Mouse (Mus musculus) kidney, adult 8-10 months (tissue): ENCODE data around the gene Hdac2.

Source experiments
- DNase-seq, 2 experiments: peaks; one replicate each; pipeline ENCODE4 v3.0.0; 2022

Gene Hdac2

DNA sequence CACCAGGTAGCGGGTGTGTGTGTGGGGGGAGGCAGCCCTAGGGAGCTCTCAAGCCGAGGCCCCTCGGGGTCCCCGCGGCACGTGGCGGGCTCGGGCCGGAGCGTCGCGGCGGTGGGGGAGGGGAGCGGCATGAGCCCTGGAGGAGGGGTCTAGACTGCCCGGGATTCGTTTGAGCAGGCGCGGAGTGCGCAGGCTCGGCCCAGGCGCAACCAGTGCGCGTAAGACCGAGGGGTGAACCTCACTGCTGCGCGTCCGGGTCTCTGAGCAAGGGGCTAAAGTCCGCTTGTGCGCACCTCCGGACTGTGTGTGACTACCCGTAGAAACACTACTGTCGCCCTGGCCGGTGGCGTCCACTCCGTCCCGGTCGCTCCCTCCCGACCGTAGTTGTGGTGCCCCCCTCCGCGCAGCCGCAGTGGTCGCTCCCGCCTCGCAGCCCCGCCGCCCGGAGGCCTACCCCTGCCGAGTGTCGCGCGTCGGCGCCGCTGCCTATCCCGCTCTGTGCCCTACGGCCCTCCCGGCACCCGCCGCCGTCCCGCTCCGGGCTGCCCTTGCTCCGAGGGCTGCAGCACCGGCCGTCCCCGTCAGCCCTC is at the start of gene Hdac2:
TSS of gene Hdac2 (plus strand) at position 459 of the 590 bp plus-strand sequence.
- DNase-seq: peak; percentile 79 to 85

DNA sequence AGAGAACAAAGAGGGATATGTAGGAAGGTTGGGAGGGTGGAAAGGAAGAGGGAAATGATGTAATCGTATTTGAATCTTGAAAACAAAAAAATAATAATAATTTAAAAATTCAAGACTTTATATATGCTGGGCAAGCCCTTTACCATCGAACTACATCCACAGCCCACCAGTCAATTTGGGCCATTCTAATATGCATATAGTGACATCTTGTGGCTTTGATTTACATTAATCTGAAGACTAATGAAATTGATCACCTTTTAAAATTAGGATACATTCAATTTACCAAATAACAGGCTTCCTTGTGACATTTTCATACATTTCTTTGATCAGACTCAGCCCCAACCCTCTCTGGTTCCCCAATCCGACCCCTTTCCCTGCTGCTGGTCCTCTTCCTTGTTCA is 46.1 kb upstream of the Hdac2 start:
- no peak for DNase-seq

DNA sequence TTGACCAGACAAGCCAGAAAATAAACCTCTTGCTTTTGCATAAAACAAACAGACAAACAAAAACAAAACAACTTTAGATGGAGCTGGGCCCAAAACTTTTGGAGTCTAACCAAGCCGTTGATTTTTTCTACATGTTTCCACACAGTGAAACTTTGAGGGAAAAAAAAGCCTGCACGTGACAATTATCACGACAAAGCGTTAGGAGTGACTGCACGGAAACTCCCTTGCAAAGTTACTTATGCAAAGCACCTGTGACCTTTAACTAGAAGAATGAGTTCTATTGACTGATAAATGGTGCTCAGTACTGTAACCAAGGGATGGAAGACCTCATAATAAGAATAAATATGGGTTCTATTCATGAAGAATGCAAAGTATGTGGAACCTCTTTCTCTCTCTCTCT is 38.5 kb upstream of the Hdac2 start:
- no peak for DNase-seq

DNA sequence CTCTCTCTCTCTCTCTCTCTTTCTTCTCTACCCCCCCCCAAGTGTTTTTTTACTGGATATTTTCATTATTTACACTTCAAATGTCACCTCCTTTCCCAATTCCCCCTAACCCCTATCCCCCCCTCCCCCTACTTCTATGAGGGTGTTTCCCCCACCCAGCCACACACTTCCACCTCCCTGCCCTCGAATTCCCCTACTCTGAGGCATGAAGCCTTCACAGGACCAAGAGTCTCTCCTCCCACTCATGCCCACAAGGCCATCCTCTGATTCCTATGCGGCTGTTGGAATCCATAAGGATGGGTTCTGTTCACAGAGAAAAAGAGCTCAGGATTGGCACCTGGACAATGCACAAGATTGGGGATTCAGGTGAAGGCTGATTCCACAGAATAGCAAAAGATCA is 38.1 kb upstream of the Hdac2 start:
- DNase-seq: no peak

DNA sequence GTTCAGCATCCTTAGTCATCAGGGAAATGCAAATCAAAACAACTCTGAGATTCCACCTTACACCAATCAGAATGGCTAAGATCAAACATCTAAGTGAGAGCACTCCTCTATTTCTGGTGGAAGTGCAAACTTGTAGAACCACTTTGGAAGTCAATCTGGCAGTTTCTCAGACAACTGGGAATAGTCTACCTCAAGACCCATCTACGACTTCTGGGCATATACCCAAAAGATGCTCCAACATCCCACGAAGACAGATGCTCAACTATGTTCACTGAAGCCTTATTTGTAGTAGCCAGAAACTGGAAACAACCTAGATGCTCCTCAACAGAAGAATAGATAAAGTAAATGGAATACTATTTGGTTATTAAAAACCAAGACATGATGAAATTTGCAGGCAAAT is 22.6 kb upstream of the Hdac2 start:
- no peak for DNase-seq

DNA sequence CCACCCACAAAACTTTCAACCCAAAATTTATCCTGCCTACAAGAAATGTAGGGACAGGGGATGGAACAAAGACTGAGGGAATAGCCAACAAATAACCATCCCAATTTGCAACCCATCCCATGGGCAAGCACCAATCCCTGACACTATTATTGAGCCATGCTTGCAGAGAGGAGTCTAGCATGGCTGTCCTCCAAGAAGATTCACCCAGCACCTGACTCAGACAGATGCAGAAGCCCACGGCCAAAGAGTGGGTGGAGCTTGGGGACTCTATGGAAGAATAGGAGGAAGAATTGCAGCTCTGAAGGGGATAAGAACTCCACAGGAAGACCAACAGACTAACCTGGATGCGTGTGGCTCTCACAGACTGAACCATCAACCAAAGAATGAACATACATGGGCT is 21.7 kb upstream of the Hdac2 start:
- no peak for DNase-seq

DNA sequence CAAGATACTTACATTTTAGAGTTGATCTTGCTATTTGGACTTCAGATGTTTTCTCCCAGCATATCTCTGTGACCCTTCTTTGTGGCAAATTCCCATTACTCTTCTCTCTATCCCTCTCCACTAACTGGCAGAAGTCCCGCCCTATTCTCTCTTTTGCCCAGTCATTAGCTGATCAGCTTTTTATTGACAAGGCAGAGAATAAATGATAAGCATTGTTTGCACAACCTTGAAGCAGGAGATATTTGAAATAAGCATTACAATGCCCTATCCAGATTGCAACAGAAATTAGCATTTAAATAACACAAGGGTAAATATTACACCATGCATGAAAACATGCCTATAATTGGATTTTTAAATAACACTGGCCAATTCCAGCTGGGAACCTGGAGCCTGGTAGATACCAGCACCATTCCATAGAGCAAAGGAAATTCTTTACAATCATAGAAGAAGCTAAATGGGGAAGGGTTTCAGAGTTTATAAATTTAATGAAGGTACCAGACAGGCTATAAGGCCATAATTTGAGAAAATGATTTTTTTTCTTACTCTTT is 14.7 kb upstream of the Hdac2 start:
- DNase-seq: no peak

DNA sequence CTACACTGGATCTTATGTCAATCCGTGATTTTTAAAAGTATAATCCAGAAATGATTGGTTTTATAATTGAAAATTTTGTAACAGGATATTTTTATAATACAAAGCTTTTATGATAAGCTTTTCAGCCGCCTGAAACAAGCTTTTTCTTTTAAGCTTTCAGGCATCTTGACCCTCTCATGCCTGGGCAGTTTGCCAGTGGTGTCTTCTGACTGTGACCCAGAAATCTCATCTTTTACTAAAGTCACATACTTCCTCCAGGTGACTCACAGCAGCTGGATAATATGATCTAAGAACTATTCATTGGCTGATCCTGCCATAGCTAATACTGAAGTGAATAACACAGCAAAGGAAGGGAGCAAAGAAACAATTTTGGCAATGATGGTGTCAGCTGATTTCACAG is 9.9 kb upstream of the Hdac2 start:
- no peak for DNase-seq

DNA sequence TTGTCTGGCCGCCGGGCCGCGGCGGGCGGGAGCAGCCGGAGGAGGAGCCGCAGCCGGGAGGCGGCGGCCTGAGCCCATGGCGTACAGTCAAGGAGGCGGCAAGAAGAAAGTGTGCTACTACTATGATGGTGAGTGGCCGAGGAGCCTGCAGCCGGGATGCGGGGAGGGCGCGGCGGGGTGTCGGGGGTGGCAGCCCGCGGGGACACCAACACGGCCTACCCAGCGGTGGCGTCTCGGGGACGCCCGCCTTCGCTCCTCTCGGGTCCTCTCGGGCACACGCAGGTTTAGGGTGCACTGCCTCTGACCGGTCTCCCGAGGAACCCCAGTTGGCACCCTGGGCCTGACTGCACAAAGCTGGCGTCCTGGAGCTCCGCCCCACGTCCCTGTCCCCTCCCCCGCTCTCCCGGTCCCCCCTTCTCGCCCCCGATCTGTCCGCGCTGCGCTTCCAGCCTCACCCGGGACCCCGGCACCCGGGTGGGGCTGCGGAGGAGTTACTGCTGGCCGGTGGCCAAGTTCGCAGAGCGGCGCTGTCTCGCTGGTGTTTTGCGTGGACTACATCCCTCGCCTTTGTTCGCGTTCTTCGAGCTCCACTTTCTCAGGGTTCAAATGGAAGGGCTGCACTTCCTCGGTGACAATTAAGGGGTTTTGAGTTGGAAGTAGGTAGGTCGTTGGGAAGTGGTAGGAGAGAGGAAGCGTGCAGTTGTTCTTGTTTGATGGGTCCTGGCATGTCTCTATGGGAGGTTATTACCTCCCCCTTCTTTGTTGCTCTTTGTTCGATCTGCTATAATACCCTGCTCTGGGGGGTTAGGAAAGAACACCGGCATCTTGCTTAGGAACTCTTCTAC is 554 bp downstream of the Hdac2 start:
- peak in 1 of 2 experiments; percentile 46 for DNase-seq

DNA sequence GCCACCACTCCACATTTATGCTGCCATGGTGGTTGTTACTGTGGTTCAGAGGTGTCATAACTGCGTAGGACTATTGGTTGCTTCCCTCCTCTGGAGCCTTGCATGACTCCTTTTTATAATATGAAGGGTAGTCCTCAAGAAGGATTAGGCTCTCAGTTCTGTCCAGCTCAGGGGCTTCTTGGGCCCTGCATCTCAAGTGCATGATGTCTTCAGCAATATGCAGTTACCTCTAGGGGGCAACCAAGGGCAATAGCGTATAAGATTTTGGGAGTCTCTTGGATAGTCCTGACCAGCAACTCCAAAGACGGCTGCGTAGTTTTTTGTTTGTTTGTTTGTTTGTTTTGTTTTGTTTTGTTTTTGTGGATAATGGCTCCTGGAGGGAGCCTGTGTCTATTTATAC is 7.5 kb downstream of the Hdac2 start:
- no peak for DNase-seq

DNA sequence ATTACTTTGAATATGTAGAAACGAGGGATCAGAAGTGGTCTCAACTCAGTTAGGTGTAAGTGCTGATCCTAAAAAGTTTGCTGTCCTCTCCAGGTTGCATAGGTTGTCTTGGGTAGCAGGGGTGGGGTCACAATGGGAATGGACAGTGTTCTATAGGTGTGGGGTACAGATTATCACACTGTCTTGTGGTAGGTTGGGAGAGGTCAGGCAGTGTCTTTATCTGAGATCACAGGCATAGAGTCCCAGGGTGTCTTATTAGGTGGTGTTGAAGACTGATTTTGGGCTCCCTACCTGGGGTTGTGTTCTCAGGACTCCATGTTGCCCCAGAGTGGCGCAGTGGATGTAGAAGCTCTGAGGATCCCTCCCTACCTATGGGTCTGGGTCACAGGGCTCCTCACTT is 17.8 kb downstream of the Hdac2 start:
- DNase-seq: no peak

DNA sequence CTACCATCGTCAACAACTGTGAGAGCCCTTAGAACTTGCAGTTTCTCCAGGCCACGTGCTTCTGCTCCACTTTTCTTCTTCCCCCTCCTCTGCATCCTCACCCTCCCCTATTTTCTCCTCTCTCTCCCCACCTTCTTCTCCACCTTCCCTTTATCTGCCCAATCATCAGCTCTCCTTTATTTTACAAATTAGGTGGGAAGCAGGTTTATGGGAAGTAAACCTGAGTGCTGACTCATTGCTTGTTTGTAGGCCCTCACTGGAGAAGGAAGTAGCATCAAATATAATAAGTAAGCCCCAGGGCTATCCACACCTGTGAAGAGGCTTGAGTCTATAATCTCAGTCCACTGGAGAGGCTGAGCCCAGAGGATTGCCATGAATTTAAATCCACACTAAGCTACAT is 26.5 kb downstream of the Hdac2 start:
- no peak for DNase-seq

DNA sequence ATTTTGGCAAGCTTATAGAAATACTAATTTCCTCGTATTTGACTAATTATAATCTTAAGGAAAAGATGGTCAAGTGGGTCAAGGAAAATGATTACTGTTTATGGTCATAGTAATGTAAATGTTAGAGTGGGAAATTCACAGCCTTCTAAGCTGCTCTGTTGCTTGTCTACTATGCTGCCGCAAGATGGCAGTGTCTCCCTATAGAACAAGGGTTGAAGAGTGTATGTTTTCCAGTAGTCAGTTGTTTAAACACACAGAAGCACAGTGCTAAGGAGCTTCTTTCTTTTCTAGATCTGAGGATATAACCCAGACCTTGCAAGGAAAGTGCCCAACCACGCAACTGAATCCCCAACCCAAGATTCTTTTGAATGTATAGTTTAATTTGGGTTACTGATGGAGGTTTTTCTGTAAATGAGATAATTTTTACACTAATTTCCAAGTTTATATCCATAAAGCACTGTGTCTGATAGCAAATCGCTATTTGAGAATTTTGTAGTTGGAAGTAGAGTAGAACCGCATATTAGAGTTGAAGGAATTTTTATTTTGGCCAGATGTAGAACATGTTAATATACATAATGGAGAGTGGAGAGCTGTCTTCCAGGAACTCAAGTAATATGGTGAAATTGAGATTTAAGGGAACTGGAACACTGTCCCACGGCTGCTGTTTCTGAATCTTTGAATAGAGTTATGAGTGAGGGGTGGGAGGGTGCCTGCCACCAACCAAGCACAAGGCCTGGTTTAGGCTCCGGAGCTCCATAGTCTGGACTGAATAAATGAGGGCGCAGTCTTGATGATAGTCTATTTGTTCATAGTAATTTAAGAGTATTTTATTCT is 40.1 kb downstream of the Hdac2 start:
- DNase-seq: peak; percentile 30 to 48

DNA sequence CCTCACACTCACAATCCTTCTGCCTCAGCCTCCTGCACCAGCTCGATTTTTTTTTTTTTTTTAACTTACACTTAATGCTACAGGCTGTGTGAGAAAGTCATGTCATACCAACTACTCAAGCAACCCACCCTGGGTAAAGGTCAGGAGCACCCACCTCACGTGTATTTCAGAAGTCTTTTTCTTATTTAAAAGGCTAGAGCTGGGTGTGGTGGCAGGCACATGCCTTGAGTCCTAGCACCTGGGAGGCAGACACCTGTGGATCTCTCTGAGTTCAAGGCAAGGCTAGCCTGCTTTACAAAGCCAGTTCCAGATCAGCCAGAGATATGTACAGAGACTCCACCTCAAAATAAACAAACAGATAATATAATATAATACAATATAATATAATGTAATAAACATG is 41.4 kb downstream of the Hdac2 start:
- DNase-seq: no peak

DNA sequence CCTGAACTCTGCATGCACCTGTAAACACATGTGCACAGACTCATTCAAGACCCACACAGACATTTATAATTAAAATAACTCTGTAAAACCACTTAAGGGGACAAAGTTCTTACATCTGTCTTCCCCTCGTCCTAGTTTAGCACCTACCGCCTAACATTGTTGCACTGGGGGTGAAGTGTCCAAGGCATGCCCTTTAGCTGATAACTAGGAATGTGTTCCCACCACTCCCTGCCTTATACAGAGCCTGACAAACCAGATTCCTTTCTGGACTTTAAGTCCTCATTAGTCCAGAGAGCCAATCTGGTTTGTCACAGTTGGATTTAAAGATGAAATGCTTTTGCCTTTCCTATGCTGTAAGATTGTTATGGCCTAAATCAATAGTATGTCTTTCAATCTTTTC is 41.9 kb downstream of the Hdac2 start:
- no peak for DNase-seq

DNA sequence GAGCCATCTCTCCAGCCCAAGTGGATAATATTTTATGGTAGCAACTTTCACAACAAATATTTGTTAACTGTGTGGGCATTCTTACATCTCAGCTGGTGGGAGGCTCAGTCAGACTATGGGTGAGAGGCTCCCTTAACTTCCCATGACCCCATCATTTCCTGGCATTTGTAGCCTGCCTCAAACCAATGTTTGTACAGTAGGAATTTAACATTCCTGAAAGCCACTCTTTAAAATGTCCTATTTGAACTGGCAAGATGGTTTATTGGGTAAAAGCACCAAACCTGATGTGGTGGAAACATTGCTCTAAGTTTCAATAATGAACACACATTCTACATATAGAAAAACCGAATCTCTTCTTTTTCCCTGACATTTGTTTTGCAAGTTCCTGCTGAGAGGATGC is 50.0 kb downstream of the Hdac2 start:
- DNase-seq: no peak

DNA sequence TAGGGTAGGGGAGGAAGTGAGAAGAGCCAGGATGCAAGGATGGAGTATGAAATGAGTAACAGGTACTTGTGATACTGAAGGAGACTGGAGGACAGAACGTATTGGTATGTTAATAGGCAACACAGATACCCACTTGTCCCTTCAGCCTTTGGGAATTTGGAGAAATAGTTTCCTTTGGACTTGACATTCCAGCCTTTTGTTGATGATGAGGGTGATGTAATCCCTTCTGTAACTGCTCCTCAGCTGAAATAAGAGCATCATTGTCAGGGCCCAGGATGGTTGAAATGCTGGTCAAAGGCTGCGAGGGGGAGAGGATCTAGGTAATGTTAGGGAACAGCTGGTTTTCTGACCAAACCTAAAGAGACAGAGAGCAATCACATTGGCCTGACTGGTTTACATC is 54.3 kb downstream of the Hdac2 start:
- DNase-seq: no peak

DNA sequence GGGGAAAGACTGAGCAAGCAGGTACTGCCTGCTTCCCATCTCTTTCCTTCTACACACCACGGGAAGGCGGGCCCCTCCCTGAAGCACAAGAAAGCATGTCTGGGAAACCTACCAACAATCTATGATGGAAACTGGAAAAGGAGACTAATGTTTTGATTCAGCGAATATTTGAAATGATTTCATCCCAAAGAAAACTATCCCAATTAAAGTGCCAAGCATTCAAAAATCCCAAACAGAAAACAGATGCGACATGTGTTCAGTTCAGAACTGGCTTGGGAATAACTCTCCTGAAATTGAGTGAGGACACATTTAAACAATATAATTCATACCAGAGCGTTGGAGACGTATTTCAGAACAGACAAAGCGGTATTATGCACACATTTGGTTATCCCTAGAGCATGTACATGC is 60.8 kb downstream of the Hdac2 start:
- DNase-seq: no peak

DNA sequence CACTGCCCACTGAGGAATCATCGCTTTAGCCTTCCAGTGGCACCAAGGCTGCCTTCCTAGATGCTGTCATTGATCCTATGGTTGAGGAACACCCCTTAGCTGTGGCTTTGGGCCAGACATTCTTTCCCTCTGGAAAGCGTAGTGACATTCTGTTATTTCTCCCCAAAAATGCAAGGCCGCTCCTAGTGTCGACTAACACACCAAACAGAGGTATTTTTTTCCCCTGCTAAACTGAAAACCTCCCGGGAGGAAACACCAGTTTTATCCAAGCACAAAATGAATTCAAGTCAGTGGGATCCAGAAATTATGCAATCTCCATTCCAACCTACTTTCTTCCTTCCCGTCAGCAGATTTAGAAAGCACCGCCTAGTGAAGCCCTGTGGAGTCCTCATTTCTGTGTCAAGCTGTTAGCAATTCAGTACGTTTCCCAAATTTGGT is 73.3 kb downstream of the Hdac2 start:
- DNase-seq: no peak
